Mouse (Mus musculus) limb, embryonic 13.5 days (tissue): ENCODE measurements at regions not wholly inside any gene's neighbourhood (a gene's known extent, or its start where the extent isn't known, plus 50 kb on each side); places are given as distances from the start of the nearest gene placed in this dataset.

Experiments used
- ATAC-seq: fragments of 200-750 bp; cut with Nextera tagmentation; 2 replicates; pipeline ENCODE4 v1.8.0; 2017; ENCODE audit warnings: low read depth, moderate number of reproducible peaks, moderate TSS enrichment; ENCODE audit not compliant: low FRiP score
- H3K27ac ChIP-seq: fragments of 300-500 bp; sonication (generic); 2 replicates; pipeline ENCODE4 v1.5.1; 2015; ENCODE audit warnings: inconsistent platforms, mild to moderate bottlenecking, moderate library complexity
- H3K27me3 ChIP-seq: fragments of 300-500 bp; sonication (generic); 2 replicates; pipeline ENCODE4 v1.6.1; 2015; ENCODE audit warnings: mild to moderate bottlenecking, inconsistent platforms
- H3K36me3 ChIP-seq: fragments of 300-500 bp; sonication (generic); 2 replicates; pipeline ENCODE4 v1.6.1; 2015; ENCODE audit warnings: inconsistent platforms, mild to moderate bottlenecking, moderate library complexity
- H3K4me1 ChIP-seq: fragments of 300-500 bp; sonication (generic); 2 replicates; pipeline ENCODE4 v1.6.1; 2015; ENCODE audit warnings: inconsistent platforms
- H3K4me2 ChIP-seq: fragments of 300-500 bp; sonication (generic); replicated peaks from 2 replicates; pipeline ENCODE4 v1.6.1; 2015; ENCODE audit warnings: inconsistent platforms, mild to moderate bottlenecking, moderate library complexity
- H3K4me3 ChIP-seq: fragments of 300-500 bp; sonication (generic); 2 replicates; pipeline ENCODE4 v1.5.1; 2015; ENCODE audit warnings: moderate library complexity, mild to moderate bottlenecking, inconsistent platforms
- H3K9ac ChIP-seq: fragments of 300-500 bp; sonication (generic); 2 replicates; pipeline ENCODE4 v1.6.1; 2015; ENCODE audit warnings: mild to moderate bottlenecking, inconsistent platforms
- H3K9me3 ChIP-seq: fragments of 300-500 bp; sonication (generic); 2 replicates; pipeline ENCODE4 v1.6.1; 2016; ENCODE audit warnings: inconsistent platforms
- WGBS: fragments of 180-500 bp; shearing (Covaris S2); methylation state at CpG from one replicate; pipeline ENCODE4 v1.1.7; 2015; 5-methylcytosine and 5-hydroxymethylcytosine counted together

DNA sequence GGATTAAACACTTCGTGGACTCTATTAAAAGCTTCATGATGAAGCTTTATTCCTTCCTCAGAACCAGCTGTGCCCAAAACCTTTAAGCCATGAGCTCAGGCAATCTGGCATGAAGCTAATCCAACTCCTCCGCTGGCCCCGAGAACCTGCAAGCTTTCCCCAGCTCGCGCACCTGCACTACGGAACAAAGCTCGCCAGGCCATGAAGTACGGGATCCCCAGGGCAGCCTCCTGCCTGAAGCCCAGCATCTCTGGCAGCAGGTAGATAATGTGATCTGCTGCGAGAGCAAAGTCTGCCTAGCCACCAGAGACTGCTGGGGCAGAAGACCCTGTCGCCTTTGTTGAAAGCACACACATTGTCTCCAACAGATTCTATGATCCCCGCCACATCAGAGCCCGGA, 108.9 kb downstream of the Gm9376 start:
- no peaks in the 10 kb centered on the region for H3K36me3 ChIP-seq
- ATAC-seq = no peak
- H3K27ac ChIP-seq = no peak overlapping the region
- H3K4me3 ChIP-seq = no peak overlapping the region
- H3K9ac ChIP-seq = no peak overlapping the region
- no peaks in the 10 kb centered on the region for H3K9me3 ChIP-seq
- no peak overlapping the region for H3K4me2 ChIP-seq
- WGBS = 92% methylated on average over 12 of the region's 12 CpGs
- peaks cover 16% of the 10 kb centered on the region for H3K27me3 ChIP-seq
- no peaks in the 10 kb centered on the region for H3K4me1 ChIP-seq

DNA sequence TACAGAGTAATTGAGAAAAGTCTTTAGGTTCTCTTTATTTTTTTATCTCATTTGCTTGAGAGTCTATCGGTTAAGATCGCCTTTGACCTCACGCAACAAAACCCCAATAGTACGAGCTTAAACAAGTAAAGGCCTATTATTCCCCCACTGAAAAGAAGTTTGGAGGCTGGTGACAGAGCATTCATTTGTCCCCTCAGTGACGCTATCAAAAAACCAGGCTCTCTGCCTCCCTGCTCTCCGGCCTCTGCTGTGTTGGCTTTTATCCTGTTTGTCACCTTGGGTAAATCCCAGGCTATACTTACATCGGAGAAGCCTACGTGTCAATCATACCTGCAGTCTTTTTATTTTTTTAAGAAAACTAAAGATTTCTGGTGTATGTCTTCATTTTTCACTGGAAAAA, 112.9 kb downstream of the Gm9376 start:
- H3K27me3 ChIP-seq = 0 out of 2 replicates have a peak, but pooled peaks cover 2% of the 10 kb centered on the region
- no peak overlapping the region for H3K4me3 ChIP-seq
- no peak overlapping the region for H3K27ac ChIP-seq
- H3K4me2 ChIP-seq = no peak overlapping the region
- H3K36me3 ChIP-seq = no peaks in the 10 kb centered on the region
- no peak for ATAC-seq
- H3K9ac ChIP-seq = no peak overlapping the region
- H3K4me1 ChIP-seq = no peaks in the 10 kb centered on the region
- no peaks in the 10 kb centered on the region for H3K9me3 ChIP-seq
- 90% methylated on average over 8 of the region's 8 CpGs for WGBS

DNA sequence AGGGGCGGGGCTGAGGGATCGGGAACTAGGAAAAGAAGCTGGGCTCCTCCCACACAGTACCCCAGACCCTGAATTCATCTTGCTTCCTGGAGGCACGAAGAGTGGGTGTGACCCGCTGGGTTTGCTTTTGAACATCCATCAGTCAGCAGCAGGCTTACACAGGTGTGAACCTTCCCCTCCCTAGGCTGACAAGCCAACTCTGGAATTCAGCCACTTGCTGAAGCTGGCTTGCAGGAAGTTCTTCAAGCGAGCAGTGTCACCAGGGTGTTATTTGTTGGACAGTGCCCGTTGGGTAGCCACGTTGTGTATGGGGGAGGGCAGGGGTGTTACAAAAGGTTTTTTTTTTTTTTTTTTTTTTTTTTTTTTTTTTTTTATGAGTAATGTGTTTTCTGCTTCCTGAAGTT, 118.8 kb downstream of the Gm9376 start:
- 14% methylated on average over 7 of the region's 7 CpGs for WGBS
- ATAC-seq = peak; percentile 54; the same call in 1 of the 2 replicates
- no peaks in the 10 kb centered on the region for H3K9me3 ChIP-seq
- H3K4me3 ChIP-seq = no peak overlapping the region
- H3K4me2 ChIP-seq = peak overlapping the region; percentile 47
- H3K4me1 ChIP-seq = no peaks in the 10 kb centered on the region
- H3K36me3 ChIP-seq = no peaks in the 10 kb centered on the region
- H3K9ac ChIP-seq = no peak overlapping the region
- no peak overlapping the region for H3K27ac ChIP-seq
- H3K27me3 ChIP-seq = 0 out of 2 replicates have a peak, but pooled peaks cover 5% of the 10 kb centered on the region

DNA sequence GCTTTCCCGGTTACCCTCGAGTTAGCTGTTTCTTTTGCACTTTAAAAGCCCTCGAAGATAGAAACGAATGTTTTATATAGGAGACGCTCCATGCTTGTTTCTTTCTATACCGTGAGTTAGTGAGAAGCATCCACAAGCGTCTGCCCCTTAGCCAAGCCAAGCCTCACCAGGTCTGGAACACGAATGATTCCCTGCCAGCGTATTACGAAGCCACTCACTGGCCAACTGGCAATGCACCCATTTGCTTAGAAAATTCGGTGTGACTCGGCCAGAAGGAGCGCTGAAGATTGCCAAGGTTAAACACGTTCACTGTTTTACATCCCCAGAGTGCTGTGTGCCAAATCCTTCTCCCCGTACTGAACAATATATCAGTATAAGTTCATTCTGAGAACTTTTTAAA, 121.3 kb downstream of the Gm9376 start:
- Histone ChIP-seq H3K9me3 (no peaks in the 10 kb centered on the region), H3K36me3 (no peaks in the 10 kb centered on the region), H3K4me1 (no peaks in the 10 kb centered on the region), H3K4me2 (no peak overlapping the region), H3K9ac (no peak overlapping the region), H3K27me3 (peaks cover 11% of the 10 kb centered on the region; the same call in 1 of the 2 replicates), H3K4me3 (no peak overlapping the region), H3K27ac (no peak overlapping the region)
- WGBS = 87% methylated on average over 15 of the region's 15 CpGs
- ATAC-seq = no peak

DNA sequence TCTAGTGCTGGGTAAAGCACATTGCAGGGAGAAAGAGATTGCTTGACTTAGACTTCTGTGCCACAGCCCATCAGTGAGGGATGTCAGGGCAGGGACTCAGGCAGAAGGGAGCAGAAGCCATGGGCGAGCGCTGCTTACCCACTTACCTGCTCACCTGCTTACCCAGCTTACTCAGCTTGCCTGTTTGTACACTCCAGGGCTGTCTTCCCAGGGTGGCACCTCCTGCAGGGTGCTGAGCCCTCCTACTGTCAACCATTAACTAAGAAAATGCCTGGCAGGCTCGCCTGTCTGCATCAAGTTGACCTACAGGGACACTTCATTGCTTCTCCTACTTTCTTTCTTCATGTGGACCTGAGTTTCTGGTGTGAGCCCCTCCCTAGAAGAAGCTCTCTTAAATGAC, 124.0 kb downstream of the Gm9376 start:
- Histone ChIP-seq H3K27ac (no peak overlapping the region), H3K36me3 (no peaks in the 10 kb centered on the region), H3K27me3 (peaks cover 9% of the 10 kb centered on the region; the same call in 1 of the 2 replicates), H3K4me2 (no peak overlapping the region), H3K9me3 (no peaks in the 10 kb centered on the region), H3K4me3 (no peak overlapping the region), H3K9ac (no peak overlapping the region), H3K4me1 (no peaks in the 10 kb centered on the region)
- no peak for ATAC-seq
- 75% methylated on average over 3 of the region's 3 CpGs for WGBS

DNA sequence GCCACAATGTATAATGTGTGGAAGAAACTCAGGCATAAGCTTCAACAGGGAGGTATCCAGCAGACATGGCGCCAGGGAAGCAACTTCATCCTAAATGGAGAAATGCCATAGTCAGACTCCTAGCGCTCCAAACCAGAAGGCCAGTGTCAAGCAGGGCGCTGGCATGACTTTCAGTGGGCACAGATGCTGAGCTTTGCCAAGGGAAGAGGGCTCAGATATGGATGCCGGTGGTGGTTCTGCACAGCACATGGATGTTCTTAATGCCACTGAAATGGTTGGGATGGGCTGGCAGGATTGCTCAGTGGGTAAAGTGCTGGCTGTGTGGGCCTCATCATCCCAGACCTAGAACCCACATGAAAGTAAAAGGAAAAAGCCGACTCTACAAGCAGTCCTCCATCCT, 124.8 kb downstream of the Gm9376 start:
- Histone ChIP-seq H3K27me3 (peaks cover 9% of the 10 kb centered on the region; the same call in 1 of the 2 replicates), H3K9me3 (no peaks in the 10 kb centered on the region), H3K9ac (no peak overlapping the region), H3K36me3 (no peaks in the 10 kb centered on the region), H3K4me3 (no peak overlapping the region), H3K4me1 (no peaks in the 10 kb centered on the region), H3K27ac (no peak overlapping the region), H3K4me2 (no peak overlapping the region)
- WGBS = 90% methylated on average over 5 of the region's 5 CpGs
- no peak for ATAC-seq

DNA sequence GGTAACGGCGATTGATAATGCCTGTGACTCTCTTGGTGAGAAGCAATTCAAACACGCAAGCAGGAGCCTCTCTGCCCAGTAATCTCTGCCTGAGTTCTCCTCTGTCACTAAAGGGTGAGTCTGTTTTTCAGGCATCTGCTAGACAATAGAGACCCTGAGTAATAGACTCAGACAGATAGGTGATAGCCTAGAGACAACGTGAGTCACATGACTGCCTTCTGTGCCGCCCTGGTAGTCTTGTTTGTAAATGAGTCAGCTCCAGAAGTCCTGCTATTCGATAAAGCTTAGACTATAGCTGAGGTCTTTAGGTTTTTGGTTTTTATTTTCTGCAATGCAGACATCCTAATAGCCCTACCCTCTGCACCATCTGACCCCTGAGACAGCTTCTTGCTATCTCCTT, 126.9 kb downstream of the Gm9376 start:
- Histone ChIP-seq H3K27ac (no peak overlapping the region), H3K4me3 (no peak overlapping the region), H3K4me2 (no peak overlapping the region), H3K9ac (no peak overlapping the region), H3K27me3 (peaks cover 7% of the 10 kb centered on the region; the same call in 1 of the 2 replicates), H3K36me3 (no peaks in the 10 kb centered on the region), H3K9me3 (no peaks in the 10 kb centered on the region), H3K4me1 (no peaks in the 10 kb centered on the region)
- ATAC-seq = no peak
- WGBS = 74% methylated on average over 6 of the region's 6 CpGs

DNA sequence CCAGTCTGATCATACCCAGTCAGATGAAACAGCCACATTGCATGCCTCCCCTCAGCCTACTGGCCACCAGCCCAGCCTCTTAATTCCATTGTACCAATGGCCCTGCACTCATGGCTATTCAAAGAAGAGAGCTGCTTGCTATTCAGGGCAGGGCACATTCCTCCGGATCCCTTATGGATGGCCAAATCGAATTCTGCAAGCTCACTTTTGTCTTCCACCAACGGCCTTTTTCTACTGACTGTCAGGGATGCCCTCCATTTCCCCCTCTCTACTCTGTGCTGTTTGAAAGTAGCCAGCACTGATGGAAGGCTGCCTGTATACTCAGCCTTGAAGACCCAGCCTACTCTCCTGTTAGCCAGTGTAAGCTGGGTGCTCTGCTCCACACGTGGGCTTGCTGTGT, 147.5 kb downstream of the Gm9376 start:
- Histone ChIP-seq H3K27ac (no peak overlapping the region), H3K9ac (no peak overlapping the region), H3K36me3 (no peaks in the 10 kb centered on the region), H3K4me2 (no peak overlapping the region), H3K4me3 (no peak overlapping the region), H3K27me3 (peaks cover 36% of the 10 kb centered on the region), H3K9me3 (0 out of 2 replicates have a peak, but pooled peaks cover 5% of the 10 kb centered on the region), H3K4me1 (no peaks in the 10 kb centered on the region)
- no peak for ATAC-seq
- WGBS = 85% methylated on average over 4 of the region's 4 CpGs

DNA sequence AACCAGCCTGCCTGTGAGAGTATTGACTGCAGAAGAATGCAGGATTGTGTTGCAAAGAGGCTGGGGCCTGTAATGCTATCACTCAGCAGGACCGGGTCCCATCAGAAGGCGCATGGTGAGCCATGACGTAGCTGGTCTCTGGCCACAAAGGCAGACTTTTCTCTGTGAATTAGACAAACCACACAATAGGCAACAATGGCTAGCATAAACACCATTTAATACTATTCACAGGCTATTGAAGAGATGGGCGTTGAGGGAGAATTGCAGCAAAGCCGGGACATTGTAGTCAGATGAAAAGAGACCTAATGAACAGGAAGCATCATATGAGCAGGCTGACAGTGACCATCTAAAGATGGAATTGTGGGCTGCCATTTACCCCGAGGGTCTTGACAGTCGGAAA, 149.4 kb downstream of the Gm9376 start:
- Histone ChIP-seq H3K4me3 (no peak overlapping the region), H3K9ac (no peak overlapping the region), H3K27me3 (peaks cover 43% of the 10 kb centered on the region), H3K36me3 (no peaks in the 10 kb centered on the region), H3K27ac (no peak overlapping the region), H3K9me3 (peaks cover 12% of the 10 kb centered on the region; the same call in 1 of the 2 replicates), H3K4me2 (no peak overlapping the region), H3K4me1 (no peaks in the 10 kb centered on the region)
- ATAC-seq = no peak
- 67% methylated on average over 7 of the region's 7 CpGs for WGBS

DNA sequence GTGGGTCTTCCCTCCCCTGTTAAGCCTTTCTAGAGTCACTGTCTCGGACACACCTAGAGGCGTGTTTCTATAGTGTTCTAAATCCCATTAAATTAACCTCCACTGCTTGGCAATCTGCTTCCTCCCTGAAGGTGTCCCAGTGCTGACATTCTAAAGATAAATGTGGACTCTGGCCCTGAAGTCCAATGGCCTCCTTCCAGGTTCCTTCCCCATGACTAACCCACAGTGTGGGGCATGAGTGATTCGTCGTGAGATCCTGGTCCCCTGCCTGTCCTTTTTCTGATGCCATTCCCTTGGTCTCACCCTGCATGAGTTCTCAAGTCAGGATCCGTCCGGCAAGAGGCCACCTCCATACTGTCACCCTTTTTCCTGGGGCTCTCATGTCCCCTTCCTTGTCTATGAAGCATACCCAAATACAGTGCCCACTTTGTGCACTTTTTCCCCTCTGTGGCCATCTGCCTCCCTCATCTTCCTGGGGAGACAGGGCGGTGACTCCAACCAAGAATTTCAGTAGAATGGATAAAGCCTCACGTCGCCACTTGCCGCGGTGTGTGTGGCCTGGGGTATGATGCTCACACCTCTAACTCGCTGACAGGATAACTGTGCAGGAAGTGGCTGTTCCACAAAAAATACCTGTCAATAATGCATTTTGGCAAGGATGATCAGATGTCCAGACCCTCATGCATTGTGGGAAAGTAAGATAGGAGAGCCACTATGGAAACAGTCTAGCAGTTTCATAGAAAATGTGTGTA, 152.9 kb downstream of the Gm9376 start:
- H3K9ac ChIP-seq = no peak overlapping the region
- no peaks in the 10 kb centered on the region for H3K36me3 ChIP-seq
- no peak overlapping the region for H3K27ac ChIP-seq
- H3K4me1 ChIP-seq = peaks cover 8% of the 10 kb centered on the region
- H3K4me2 ChIP-seq = no peak overlapping the region
- ATAC-seq = no peak
- H3K4me3 ChIP-seq = no peak overlapping the region
- WGBS = 89% methylated on average over 12 of the region's 12 CpGs
- H3K9me3 ChIP-seq = peaks cover 12% of the 10 kb centered on the region; the same call in 1 of the 2 replicates
- H3K27me3 ChIP-seq = peaks cover 54% of the 10 kb centered on the region

DNA sequence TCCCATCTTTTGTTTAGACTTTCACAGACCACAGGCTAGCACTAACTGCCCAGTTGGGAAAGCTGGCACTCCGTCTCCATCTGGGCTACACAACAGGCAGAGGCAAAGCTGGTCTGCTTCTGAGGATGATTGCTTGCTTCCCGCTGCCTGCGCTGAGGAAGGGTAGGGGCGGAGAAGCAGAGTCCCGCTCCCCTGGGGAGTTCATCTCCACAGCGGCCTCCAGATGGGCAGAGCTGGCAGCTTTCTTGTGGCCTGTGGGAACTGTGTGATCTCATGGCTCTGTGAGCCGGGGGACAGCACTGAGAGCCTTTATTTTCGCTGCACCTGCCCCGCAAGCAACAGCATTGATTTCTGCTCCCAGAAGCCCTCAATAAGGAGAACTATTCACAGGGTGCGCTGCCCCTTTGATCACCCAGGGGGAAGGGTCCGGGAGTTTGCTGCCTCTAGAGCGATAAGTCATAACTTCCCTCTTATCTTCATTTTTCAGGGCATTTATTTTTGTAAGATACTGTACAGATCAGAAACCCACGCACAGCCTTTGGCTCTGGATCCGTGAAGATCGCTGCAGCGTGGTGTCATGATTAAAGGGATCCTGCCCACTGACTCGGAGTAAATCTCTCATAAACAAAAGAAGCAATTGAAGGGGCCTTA, 155.7 kb downstream of the Gm9376 start:
- H3K27me3 ChIP-seq = peaks cover 41% of the 10 kb centered on the region
- no peak overlapping the region for H3K27ac ChIP-seq
- peak overlapping the region; percentile 42 for H3K4me2 ChIP-seq
- WGBS = 3% methylated on average over 17 of the region's 17 CpGs
- peaks cover 8% of the 10 kb centered on the region for H3K4me1 ChIP-seq
- no peak overlapping the region for H3K9ac ChIP-seq
- peak overlapping the region; percentile 15 for H3K4me3 ChIP-seq
- H3K9me3 ChIP-seq = peaks cover 8% of the 10 kb centered on the region; the same call in 1 of the 2 replicates
- H3K36me3 ChIP-seq = no peaks in the 10 kb centered on the region
- no peak for ATAC-seq

DNA sequence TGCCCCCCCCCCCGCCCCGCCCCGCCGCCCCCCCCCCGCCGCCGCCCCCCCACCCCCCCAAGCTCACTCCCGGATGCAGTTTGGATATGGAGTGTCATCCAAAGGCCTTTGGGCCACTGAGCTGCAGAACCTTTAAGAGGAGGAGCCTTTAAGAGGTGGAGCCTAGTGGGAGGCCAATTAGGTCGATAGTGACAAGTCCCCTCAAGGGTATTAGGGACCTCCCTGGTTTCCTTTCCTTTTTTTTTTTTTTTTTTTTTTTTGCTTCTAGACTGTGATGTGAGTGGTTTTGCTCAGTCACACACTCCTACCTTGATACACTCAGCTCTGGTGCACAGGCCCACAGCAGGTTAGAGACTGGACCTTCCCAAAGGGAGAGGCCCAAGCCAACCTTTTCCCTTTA, 156.5 kb downstream of the Gm9376 start:
- 3% methylated on average over 9 of the region's 9 CpGs for WGBS
- Histone ChIP-seq H3K4me2 (no peak overlapping the region), H3K9me3 (peaks cover 7% of the 10 kb centered on the region; the same call in 1 of the 2 replicates), H3K27ac (no peak overlapping the region), H3K27me3 (peaks cover 41% of the 10 kb centered on the region), H3K9ac (no peak overlapping the region), H3K4me1 (peaks cover 8% of the 10 kb centered on the region), H3K4me3 (no peak overlapping the region), H3K36me3 (no peaks in the 10 kb centered on the region)
- no peak for ATAC-seq
